Mouse (Mus musculus) embryonic facial prominence, embryonic 15.5 days (tissue): ENCODE data around the gene Lrrc1. TPM values are rescaled to one million over a fixed set of nuclear protein-coding genes. Genes with fewer than 3 reads are reported as not detected.

Source experiments
- ATAC-seq: fragments of 200-750 bp; cut with Nextera tagmentation; 2 replicates; pipeline ENCODE4 v1.8.0; 2017; ENCODE audit warnings: low read depth, moderate TSS enrichment; ENCODE audit not compliant: insufficient number of reproducible peaks, low FRiP score, low TSS enrichment
- H3K27ac ChIP-seq: fragments of 300-500 bp; sonication (generic); replicated peaks from 2 replicates; pipeline ENCODE4 v1.5.1; 2015; ENCODE audit warnings: mild to moderate bottlenecking, inconsistent platforms
- H3K27me3 ChIP-seq: fragments of 300-500 bp; sonication (generic); 2 replicates; pipeline ENCODE4 v1.6.1; 2015; ENCODE audit warnings: inconsistent platforms
- H3K36me3 ChIP-seq: fragments of 300-500 bp; sonication (generic); 2 replicates; pipeline ENCODE4 v1.6.1; 2015; ENCODE audit warnings: mild to moderate bottlenecking, inconsistent platforms
- H3K4me1 ChIP-seq: fragments of 300-500 bp; sonication (generic); 2 replicates; pipeline ENCODE4 v1.6.1; 2015; ENCODE audit warnings: inconsistent platforms
- H3K4me2 ChIP-seq: fragments of 300-500 bp; sonication (generic); replicated peaks from 2 replicates; pipeline ENCODE4 v1.6.1; 2015; ENCODE audit warnings: mild to moderate bottlenecking, inconsistent platforms
- H3K4me3 ChIP-seq: fragments of 300-500 bp; sonication (generic); replicated peaks from 2 replicates; pipeline ENCODE4 v1.5.1; 2015; ENCODE audit warnings: mild to moderate bottlenecking, inconsistent platforms
- H3K9ac ChIP-seq: fragments of 300-500 bp; sonication (generic); 2 replicates; pipeline ENCODE4 v1.6.1; 2015; ENCODE audit warnings: inconsistent platforms
- H3K9me3 ChIP-seq: fragments of 300-500 bp; sonication (generic); replicated peaks from 2 replicates; pipeline ENCODE4 v1.6.1; 2016; ENCODE audit warnings: inconsistent platforms
- WGBS: fragments of 180-500 bp; shearing (Covaris S2); methylation state at CpG from one replicate; pipeline ENCODE4 v1.1.7; 2015; 5-methylcytosine and 5-hydroxymethylcytosine counted together
- polyA plus RNA-seq: library from polyadenylated mRNA; unstranded; fragments of >200 nt; fragmentation: Nextera tagmentation; extraction: Ambion mirVana; gene quantifications from 2 replicates; pipeline ENCODE4 v1.2.1, GENCODE M21; 2015

The Lrrc1 gene
- 17.5 and 19.5 TPM in 2 replicates for polyA plus RNA-seq

DNA sequence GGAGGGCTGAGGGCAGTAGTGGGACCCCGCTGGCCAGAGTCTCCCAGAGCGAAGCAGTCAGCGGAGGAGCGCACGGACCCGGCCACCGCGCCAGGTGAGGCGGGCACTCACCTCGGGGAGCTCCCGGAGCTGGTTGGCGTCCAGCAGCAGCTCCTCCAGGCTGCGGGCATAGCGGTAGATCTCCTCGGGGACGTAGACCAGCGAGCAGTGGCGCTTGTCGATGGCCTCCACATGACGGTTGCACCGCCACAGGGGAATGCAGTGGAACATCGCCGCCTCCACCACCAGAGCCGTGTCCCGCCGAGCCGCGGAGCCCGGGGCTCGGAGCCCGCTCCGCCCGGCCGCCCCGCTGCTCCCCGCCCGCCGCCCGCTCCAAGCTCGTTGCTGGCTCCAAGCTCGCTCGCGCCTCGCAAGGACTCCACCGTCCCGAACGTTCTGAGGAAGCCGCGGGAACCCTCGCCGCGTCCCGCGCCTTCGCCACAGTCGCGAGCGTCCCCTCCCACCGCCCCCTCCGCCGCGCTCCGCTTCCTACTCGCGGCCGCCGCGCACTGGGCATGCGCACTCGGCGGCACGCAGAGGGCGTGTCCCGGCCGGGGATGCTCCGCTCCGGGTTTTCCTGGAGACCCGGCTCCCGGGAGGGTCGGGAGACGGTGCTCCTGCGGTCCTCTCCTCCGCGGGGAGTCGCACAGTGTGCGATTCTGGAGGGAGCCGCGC, at the start of gene Lrrc1:
TSS of gene Lrrc1 (minus strand) at position 517 of the 714 bp plus-strand sequence.
- no peaks in the 10 kb centered on the region for H3K9me3 ChIP-seq
- H3K27ac ChIP-seq = peak within 1 kb of the TSS; percentile 88
- H3K36me3 ChIP-seq = no peaks in the 10 kb centered on the region
- H3K4me1 ChIP-seq = peaks cover 25% of the 10 kb centered on the region
- peak within 1 kb of the TSS; percentile 97 for H3K4me2 ChIP-seq
- H3K4me3 ChIP-seq = peak within 1 kb of the TSS; percentile 83
- under 1% methylated on average over 87 of the region's 88 CpGs for WGBS
- H3K9ac ChIP-seq = peak within 1 kb of the TSS; percentile 71
- ATAC-seq = peak; percentile 91
- H3K27me3 ChIP-seq = no peaks in the 10 kb centered on the region

DNA sequence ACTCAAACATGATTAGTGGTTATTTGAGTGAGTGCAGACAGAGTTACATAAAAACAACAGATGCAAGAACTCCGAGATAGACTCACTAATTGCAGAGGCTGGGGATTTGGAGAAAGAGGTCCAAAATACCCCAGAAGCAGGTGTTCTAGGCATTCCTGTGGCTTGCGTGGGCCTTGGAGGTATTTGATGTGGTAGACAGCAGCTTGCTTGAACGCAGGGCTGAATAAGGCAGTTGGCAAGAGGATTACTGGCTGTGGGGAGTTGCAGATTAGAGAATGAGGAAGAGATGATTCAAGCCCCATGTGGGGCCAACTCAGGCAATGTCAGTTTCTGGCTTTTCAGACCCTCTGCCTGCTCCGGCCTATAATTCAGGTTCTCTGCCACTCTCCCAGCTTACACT, 47.8 kb upstream of the Lrrc1 start:
- Histone ChIP-seq H3K9ac (no peak overlapping the region), H3K27me3 (no peaks in the 10 kb centered on the region), H3K4me2 (no peak overlapping the region), H3K27ac (0 out of 2 replicates have a peak overlapping the region, but pooled peaks have one; percentile 44), H3K36me3 (no peaks in the 10 kb centered on the region), H3K4me1 (peaks cover 8% of the 10 kb centered on the region; the same call in 1 of the 2 replicates), H3K9me3 (no peaks in the 10 kb centered on the region), H3K4me3 (no peak overlapping the region)
- WGBS = 36% methylated on average over 4 of the region's 4 CpGs
- ATAC-seq = peak; percentile 57

DNA sequence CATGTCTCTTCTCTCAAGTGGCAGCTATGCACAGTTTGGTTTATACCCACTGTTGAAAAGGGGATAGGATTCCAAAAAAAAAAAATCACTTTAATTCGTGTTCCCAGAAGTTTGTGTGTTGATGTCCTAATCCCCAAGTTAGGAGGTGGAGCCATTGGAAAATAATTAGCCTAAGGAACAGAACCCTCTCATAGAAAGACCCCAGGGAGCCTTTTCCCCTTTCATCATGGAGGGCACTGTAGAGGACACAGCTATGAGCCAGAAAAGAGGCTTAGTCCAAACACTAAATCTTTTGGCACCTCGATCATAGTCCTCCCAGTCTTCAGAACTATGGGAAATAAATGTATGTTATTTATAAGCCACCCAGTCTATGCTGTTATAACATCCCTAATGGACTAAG, 44.8 kb upstream of the Lrrc1 start:
- H3K36me3 ChIP-seq = no peaks in the 10 kb centered on the region
- H3K4me3 ChIP-seq = no peak overlapping the region
- H3K27me3 ChIP-seq = no peaks in the 10 kb centered on the region
- no peak overlapping the region for H3K27ac ChIP-seq
- H3K9me3 ChIP-seq = no peaks in the 10 kb centered on the region
- ATAC-seq = no peak
- no peak overlapping the region for H3K4me2 ChIP-seq
- H3K9ac ChIP-seq = no peak overlapping the region
- 0 out of 2 replicates have a peak, but pooled peaks cover under 1% of the 10 kb centered on the region for H3K4me1 ChIP-seq
- WGBS = 49% methylated on average over 2 of the region's 2 CpGs

DNA sequence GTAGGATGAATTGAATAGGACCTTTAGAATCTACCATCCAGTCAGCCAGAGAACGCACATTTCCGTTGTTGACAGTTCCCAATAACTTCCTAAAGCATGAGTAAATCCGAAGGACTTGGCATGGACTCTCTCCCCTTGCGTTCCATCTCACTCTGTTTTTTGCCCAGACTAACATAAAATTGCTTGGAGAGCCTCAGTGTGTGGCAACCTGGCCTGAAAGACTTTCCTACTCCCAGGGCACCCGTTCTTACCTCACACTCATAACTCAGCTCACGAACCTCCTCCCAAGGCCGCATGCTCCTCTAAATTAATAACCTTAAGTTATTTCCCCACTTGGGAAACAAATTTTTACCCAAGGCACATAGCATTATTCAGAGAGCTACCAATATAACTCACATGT, 42.9 kb upstream of the Lrrc1 start:
- Histone ChIP-seq H3K27me3 (no peaks in the 10 kb centered on the region), H3K4me3 (no peak overlapping the region), H3K36me3 (no peaks in the 10 kb centered on the region), H3K9ac (no peak overlapping the region), H3K27ac (peak overlapping the region; percentile 68), H3K9me3 (no peaks in the 10 kb centered on the region), H3K4me2 (no peak overlapping the region), H3K4me1 (no peaks in the 10 kb centered on the region)
- 77% methylated on average over 7 of the region's 7 CpGs for WGBS
- ATAC-seq = no peak

DNA sequence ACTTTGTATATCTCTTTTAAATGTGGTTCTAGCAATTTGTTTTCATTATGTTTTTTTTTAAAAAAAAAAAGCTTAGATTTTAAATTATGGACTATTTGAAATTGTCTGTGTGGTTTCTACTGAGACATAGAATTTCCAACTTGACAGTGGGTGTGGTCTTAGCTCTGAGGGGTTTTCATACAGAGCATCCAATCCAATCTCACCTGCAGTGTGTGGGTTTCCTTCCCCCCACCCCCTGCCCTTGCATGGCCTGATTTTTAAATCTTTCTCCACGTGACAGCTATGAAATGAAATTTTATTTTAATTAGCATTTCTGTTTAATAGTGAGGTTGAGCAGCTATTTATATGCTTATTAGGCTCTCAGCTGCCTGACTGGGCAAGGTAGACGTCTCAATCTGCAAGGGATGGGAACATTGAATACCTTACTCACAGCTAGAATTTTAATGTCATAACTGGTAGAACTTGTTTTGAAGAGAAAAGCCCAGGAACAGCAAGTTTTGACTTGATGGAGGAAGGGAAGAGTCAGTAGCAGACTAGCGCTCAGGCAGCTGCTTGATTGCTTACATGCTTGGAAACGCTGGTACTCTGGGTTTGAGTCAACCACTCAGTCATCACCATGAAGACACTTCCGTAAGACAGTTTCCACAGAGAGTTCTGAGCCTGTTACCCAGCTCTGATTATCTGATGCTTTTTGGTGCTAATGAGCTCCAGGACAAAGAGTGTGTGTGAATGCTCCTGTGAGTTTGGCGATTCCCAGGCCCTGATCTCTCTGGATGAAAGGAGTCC, 42.3 kb upstream of the Lrrc1 start:
- peak overlapping the region; percentile 68 for H3K27ac ChIP-seq
- ATAC-seq = no peak
- H3K4me2 ChIP-seq = no peak overlapping the region
- WGBS = 50% methylated on average over 6 of the region's 6 CpGs
- H3K4me3 ChIP-seq = no peak overlapping the region
- H3K9me3 ChIP-seq = no peaks in the 10 kb centered on the region
- no peaks in the 10 kb centered on the region for H3K36me3 ChIP-seq
- H3K4me1 ChIP-seq = no peaks in the 10 kb centered on the region
- no peaks in the 10 kb centered on the region for H3K27me3 ChIP-seq
- no peak overlapping the region for H3K9ac ChIP-seq

DNA sequence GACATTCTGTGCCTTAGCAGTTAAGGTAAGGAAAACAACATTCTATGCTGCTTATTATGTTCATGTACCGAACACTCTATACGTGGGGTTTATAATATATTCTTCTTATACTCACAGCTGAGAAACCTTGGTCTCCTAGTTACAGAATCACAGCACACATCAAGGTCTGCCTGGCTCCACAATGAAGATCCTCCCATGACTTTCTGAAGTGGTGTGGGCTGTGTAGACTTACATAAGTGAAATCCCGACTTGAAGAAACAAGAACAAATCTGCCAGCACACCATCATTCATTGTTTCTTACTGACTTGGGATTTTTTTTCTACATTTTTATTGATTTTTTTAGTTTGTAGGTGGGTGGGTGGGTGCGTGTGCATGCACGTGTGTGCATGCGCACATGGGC, 40.1 kb upstream of the Lrrc1 start:
- H3K27ac ChIP-seq = no peak overlapping the region
- no peak overlapping the region for H3K4me2 ChIP-seq
- no peak overlapping the region for H3K4me3 ChIP-seq
- H3K27me3 ChIP-seq = no peaks in the 10 kb centered on the region
- H3K9ac ChIP-seq = no peak overlapping the region
- H3K9me3 ChIP-seq = no peaks in the 10 kb centered on the region
- H3K36me3 ChIP-seq = no peaks in the 10 kb centered on the region
- H3K4me1 ChIP-seq = no peaks in the 10 kb centered on the region
- ATAC-seq = no peak
- 91% methylated on average over 6 of the region's 6 CpGs for WGBS

DNA sequence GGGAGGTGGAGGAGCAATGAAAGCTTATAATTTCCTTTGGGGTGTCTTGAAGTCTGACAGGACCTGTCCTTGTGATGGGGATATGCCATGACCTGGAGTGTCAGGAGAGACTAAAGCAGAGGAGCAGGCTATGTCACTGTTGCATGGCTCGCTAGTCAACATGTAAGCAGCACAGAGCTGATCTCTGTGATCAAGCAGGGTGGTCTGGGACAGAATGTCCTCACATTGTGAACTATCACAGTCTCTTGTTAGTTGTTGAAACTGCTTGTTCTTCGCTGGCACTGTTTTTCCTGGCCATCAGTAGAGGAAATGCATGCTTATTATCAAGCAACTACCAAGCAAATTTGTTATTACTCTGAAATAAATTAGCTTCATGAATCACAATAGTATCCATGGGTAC, 38.6 kb upstream of the Lrrc1 start:
- Histone ChIP-seq H3K4me1 (no peaks in the 10 kb centered on the region), H3K4me2 (no peak overlapping the region), H3K9ac (no peak overlapping the region), H3K9me3 (no peaks in the 10 kb centered on the region), H3K36me3 (no peaks in the 10 kb centered on the region), H3K27me3 (no peaks in the 10 kb centered on the region), H3K27ac (no peak overlapping the region), H3K4me3 (no peak overlapping the region)
- WGBS = 69% methylated on average over 2 of the region's 2 CpGs
- no peak for ATAC-seq

DNA sequence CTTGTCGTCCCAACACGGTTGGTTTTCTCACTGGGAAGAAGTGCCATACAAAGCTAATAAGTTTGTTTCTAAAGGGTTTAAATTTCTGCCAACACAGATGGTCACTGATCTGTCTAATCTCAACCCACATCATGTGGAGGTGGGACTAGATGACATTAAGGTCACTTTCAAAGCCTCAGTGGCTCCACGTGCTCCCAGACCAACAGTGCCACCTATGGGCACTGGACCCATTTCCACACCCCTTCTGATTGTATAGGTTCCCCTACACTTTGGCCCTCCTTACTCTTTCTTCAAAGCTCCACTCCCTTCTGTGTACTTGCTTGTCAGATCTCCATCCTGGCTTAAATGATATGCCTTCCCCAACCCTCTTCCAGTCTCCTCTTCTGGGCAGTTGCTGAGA, 35.2 kb upstream of the Lrrc1 start:
- Histone ChIP-seq H3K36me3 (no peaks in the 10 kb centered on the region), H3K27me3 (no peaks in the 10 kb centered on the region), H3K9me3 (no peaks in the 10 kb centered on the region), H3K4me1 (no peaks in the 10 kb centered on the region), H3K27ac (no peak overlapping the region), H3K4me2 (no peak overlapping the region), H3K9ac (no peak overlapping the region), H3K4me3 (no peak overlapping the region)
- ATAC-seq = no peak
- WGBS = 67% methylated on average over 3 of the region's 3 CpGs

DNA sequence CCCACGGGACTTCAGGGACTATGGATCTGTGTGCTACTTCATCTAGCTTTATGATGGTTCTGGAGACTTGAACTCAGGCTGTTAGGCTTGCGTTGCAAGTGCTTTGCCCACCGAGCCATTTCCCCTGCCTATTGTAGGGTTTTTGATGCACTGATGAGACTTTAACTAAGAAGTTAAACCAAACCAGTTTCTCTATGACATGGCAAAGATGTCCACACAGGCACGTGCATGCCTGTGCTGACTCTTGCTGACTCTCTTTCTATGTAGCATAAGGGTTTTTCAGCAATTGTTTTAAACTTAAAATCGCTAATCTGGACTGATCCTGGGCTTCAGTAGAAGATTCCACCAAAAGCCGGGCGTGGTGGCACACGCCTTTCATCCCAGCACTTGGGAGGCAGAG, 33.3 kb upstream of the Lrrc1 start:
- H3K4me1 ChIP-seq = no peaks in the 10 kb centered on the region
- H3K9ac ChIP-seq = no peak overlapping the region
- H3K9me3 ChIP-seq = no peaks in the 10 kb centered on the region
- no peak overlapping the region for H3K4me2 ChIP-seq
- no peak overlapping the region for H3K27ac ChIP-seq
- H3K27me3 ChIP-seq = no peaks in the 10 kb centered on the region
- no peaks in the 10 kb centered on the region for H3K36me3 ChIP-seq
- WGBS = 95% methylated on average over 8 of the region's 8 CpGs
- no peak overlapping the region for H3K4me3 ChIP-seq
- no peak for ATAC-seq

DNA sequence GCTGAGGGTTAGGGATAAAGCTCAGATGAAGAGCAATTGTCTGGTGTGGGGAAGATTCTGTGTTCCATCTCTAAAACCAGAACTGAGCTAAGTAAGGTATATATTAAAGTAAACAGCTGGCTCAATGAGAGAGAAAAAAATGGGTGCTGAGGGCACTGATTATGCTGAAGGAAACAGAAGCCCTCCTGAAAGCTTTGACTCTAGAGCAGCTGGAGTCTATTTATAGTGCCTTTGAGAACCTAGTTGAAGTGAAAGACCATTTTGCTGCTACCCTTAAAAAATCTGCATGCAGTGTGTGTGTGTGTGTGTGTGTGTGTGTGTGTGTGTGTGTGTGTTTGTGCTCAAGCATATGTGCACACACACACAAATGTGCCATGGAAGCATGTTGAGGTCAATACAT, 32.7 kb upstream of the Lrrc1 start:
- Histone ChIP-seq H3K9me3 (no peaks in the 10 kb centered on the region), H3K36me3 (no peaks in the 10 kb centered on the region), H3K4me1 (no peaks in the 10 kb centered on the region), H3K4me2 (no peak overlapping the region), H3K27ac (no peak overlapping the region), H3K9ac (no peak overlapping the region), H3K4me3 (no peak overlapping the region), H3K27me3 (no peaks in the 10 kb centered on the region)
- no peak for ATAC-seq

DNA sequence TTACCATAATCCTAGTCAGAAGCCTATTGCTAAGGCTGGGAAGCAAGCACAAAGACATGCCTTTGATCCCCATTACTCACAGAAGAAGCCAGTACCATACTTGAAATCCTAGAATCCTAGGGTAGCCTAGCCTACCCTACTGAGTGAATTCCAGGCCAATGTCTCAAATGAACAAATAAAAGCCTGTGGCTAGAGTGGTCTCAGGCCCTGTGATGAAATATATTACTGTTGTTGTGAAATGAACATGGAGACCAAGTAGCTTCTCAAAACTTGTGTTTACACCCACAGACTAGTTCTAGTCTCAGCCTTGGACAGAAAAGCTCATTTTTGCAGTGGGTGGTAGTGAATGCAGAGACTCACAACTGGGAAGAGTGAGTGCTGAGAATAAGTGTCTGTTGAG, 31.6 kb upstream of the Lrrc1 start:
- Histone ChIP-seq H3K9me3 (no peaks in the 10 kb centered on the region), H3K9ac (no peak overlapping the region), H3K27me3 (no peaks in the 10 kb centered on the region), H3K36me3 (no peaks in the 10 kb centered on the region), H3K4me3 (no peak overlapping the region), H3K27ac (no peak overlapping the region), H3K4me1 (no peaks in the 10 kb centered on the region), H3K4me2 (no peak overlapping the region)
- no peak for ATAC-seq
